Mouse (Mus musculus) bone marrow, adult 2 months (tissue): ENCODE measurements at regions not wholly inside any gene's neighbourhood (a gene's known extent, or its start where the extent isn't known, plus 50 kb on each side); places are given as distances from the start of the nearest gene placed in this dataset.

ENCODE experiments used
- CTCF ChIP-seq: fragments of 200-500 bp; IDR thresholded peaks from 2 replicates; pipeline ENCODE4 v1.5.1; 2011; ENCODE audit warnings: low read length, control low read depth; ENCODE audit not compliant: control insufficient read depth, insufficient read depth
- POLR2A ChIP-seq: fragments of 200-500 bp; IDR thresholded peaks from 2 replicates; pipeline ENCODE4 v1.6.1; 2011; ENCODE audit warnings: low read depth, mild to moderate bottlenecking, control low read depth, low read length, borderline replicate concordance; ENCODE audit not compliant: control insufficient read depth

GRCm38 (mm10) chr5:129409440-129410004, 91.5 kb upstream of the Sfswap start:
- TF ChIP-seq POLR2A (no peak), CTCF (no peak)
